Mouse (Mus musculus): ENCODE measurements around the gene Vmn1r62. TPM values are rescaled to one million over a fixed set of nuclear protein-coding genes. Genes with fewer than 3 reads are reported as not detected.
"Not testable (repeated sequence)": the region's sequence is repeated elsewhere in the genome, so short reads cannot be mapped to it uniquely, and the experiment has no call there.

Gene Vmn1r62
- polyA plus RNA-seq (2015; fragmentation: Nextera tagmentation; extraction: Ambion mirVana): not detected in 2 replicates

DNA sequence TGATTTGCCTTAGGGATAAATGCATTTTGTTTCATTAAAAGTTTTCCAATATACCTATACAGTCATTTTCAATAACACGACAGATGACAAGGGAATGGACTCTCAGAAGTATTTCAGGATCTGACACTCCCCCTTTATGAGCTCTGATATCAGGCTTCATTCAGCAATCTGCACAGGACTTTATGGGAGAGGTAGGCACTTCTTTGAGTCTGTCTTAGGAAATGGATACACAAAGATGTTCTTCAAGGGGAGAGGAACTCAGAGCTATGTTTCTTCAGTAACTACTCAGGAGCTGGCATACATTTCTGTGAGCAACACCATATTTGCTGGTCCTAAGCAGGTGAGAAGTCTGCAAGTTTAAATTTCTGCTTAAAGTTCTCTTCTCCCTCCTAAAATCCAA is at the start of gene Vmn1r62:
Vmn1r62 (plus strand) TSS at position 301 of the 400 bp plus-strand sequence.
- H3K4me1 ChIP-seq (replicated peaks; ENCODE audit: control insufficient read depth, insufficient read depth, low read length); H3K27ac ChIP-seq (ENCODE audit: low read length): not testable (repeated sequence)

More for the DNA sequence above, at the start of gene Vmn1r62:
- H3K9ac ChIP-seq (ENCODE audit: low read length); H3K36me3 ChIP-seq (ENCODE audit: control insufficient read depth, insufficient read depth, low read length); ATAC-seq (ENCODE audit: low read depth); H3K4me3 ChIP-seq (ENCODE audit: low read length); H3K9me3 ChIP-seq (ENCODE audit: control insufficient read depth, low read length); H3K27me3 ChIP-seq (ENCODE audit: control insufficient read depth, insufficient read depth, low read depth, low read length); H3K4me2 ChIP-seq (ENCODE audit: low read depth, low read length): not testable (repeated sequence)
- no CpG with 5 or more reads among the region's 1 CpGs for WGBS

Other genes starting within 250 kb of the Vmn1r62 start
- not detected in 2 replicates for gene Vmn1r59, start 216.9 kb upstream of the Vmn1r62 start, polyA plus RNA-seq (2015; fragmentation: Nextera tagmentation; extraction: Ambion mirVana)
- not detected in 2 replicates for gene Vmn2r28, start 179.7 kb upstream of the Vmn1r62 start, polyA plus RNA-seq (2015; fragmentation: Nextera tagmentation; extraction: Ambion mirVana)
- gene Vmn1r60, start 126.3 kb upstream of the Vmn1r62 start, polyA plus RNA-seq (2015; fragmentation: Nextera tagmentation; extraction: Ambion mirVana): not detected in 2 replicates
- not detected in 2 replicates for gene Vmn1r61, start 60.3 kb upstream of the Vmn1r62 start, polyA plus RNA-seq (2015; fragmentation: Nextera tagmentation; extraction: Ambion mirVana)
- not detected in 2 replicates for gene Vmn1r63, start 131.8 kb downstream of the Vmn1r62 start, polyA plus RNA-seq (2015; fragmentation: Nextera tagmentation; extraction: Ambion mirVana)
- not detected in 2 replicates for gene Vmn1r64, start 210.9 kb downstream of the Vmn1r62 start, polyA plus RNA-seq (2015; fragmentation: Nextera tagmentation; extraction: Ambion mirVana)